Mouse (Mus musculus) forebrain, postnatal 0 days (tissue): ENCODE measurements around the gene Mknk1. TPM values are rescaled to one million over a fixed set of nuclear protein-coding genes. Genes with fewer than 3 reads are reported as not detected.

Source experiments
- ATAC-seq: fragments of 200-750 bp; cut with Nextera tagmentation; 2 replicates; pipeline ENCODE4 v1.8.0; 2017; ENCODE audit warnings: mild to moderate bottlenecking, moderate library complexity
- DNase-seq: peaks from one replicate; pipeline ENCODE4 v3.0.0-alpha.2; 2015
- H3K27ac ChIP-seq: fragments of 300-500 bp; sonication (generic); 2 replicates; pipeline ENCODE4 v1.5.1; 2014; ENCODE audit warnings: low read depth, mild to moderate bottlenecking, antibody characterized with exemption, low read length, moderate library complexity, mixed read lengths
- H3K27me3 ChIP-seq: fragments of 300-500 bp; sonication (generic); 2 replicates; pipeline ENCODE4 v1.6.1; 2014; ENCODE audit warnings: mild to moderate bottlenecking, low read length, mixed read lengths; ENCODE audit not compliant: insufficient read depth
- H3K36me3 ChIP-seq: fragments of 300-500 bp; sonication (generic); 2 replicates; pipeline ENCODE4 v1.6.1; 2014; ENCODE audit warnings: mild to moderate bottlenecking, moderate library complexity; ENCODE audit not compliant: insufficient read depth
- H3K4me1 ChIP-seq: fragments of 300-500 bp; sonication (generic); 2 replicates; pipeline ENCODE4 v1.6.1; 2014; ENCODE audit warnings: antibody characterized with exemption; ENCODE audit not compliant: insufficient read depth
- H3K4me2 ChIP-seq: fragments of 300-500 bp; sonication (generic); 2 replicates; pipeline ENCODE4 v1.6.1; 2014; ENCODE audit warnings: low read depth, mild to moderate bottlenecking, moderate library complexity
- H3K4me3 ChIP-seq: fragments of 300-500 bp; sonication (generic); 2 replicates; pipeline ENCODE4 v1.5.1; 2014; ENCODE audit warnings: low read depth, low read length, mixed read lengths
- H3K9ac ChIP-seq: fragments of 300-500 bp; sonication (generic); 2 replicates; pipeline ENCODE4 v1.6.1; 2014; ENCODE audit warnings: mild to moderate bottlenecking
- H3K9me3 ChIP-seq: fragments of 300-500 bp; sonication (generic); 2 replicates; pipeline ENCODE4 v1.6.1; 2016; ENCODE audit warnings: low read length
- CTCF ChIP-seq: sonication (generic); IDR thresholded peaks from 2 replicates; pipeline ENCODE4 v1.5.1; 2016; ENCODE audit warnings: antibody characterized with exemption, control low read depth, low read depth
- WGBS: fragments of 180-500 bp; shearing (Covaris S2); extraction: QIAGEN DNeasy Blood & Tissue Kit; methylation state at CpG from one replicate; pipeline ENCODE4 v1.1.7; 2014; 5-methylcytosine and 5-hydroxymethylcytosine counted together
- polyA plus RNA-seq: library from polyadenylated mRNA; unstranded; fragments of >200 nt; fragmentation: Nextera tagmentation; extraction: Ambion mirVana; gene quantifications from 2 replicates; pipeline ENCODE4 v1.2.1, GENCODE M21; 2015
- total RNA-seq: library from RNA; depleted of rRNA; stranded (reverse); fragments of >200 nt; gene quantifications from 2 replicates; pipeline ENCODE4 v1.2.3, GENCODE M21; 2014

Gene Mknk1
- total and polyA plus RNA-seq, 2 experiments from 2014 or later = 18.9 to 22.8 TPM

DNA sequence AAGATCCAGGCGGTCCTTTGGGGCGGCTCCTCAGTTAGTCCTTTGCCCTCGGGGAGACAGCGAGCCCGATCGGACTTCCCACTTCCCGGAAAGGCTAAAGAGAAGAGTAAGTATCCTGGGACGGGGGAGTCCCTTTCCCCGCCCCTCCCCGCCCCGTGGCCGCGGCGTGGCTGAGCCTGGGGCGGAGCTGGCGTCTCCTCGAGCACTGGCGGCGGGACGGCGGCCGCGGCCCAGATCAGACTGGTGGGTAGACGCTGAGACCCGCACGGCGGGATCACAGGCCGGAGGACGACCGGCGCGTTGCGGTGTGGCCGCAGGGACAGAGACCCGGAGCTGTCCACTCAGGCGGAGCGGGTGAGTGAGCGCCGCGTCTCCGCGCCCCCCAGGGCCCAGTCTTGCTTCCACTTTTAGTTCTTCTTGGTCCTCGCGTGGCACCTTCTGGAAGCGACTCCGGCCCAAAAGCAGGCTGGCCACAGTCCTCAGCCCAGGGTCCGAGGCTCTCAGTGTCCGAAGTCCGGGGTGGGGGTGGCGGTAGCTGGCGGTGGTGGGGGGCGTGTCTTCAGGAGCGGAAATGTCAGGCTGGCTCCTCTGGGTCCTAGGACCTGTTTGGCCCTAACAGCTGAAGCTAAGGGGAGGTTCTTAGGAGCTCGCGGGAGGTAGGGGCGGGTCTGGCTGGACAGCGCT is 11.0 kb upstream of the Mknk1 start, which contains the start of gene Mob3c:
Gene Mob3c (plus strand): TSS at position 205 of the 684 bp plus-strand sequence.
- no peak for TF ChIP-seq CTCF
- Histone ChIP-seq H3K4me3 (peak within 1 kb of the TSS; percentile 68), H3K4me2 (peak within 1 kb of the TSS; percentile 73), H3K27ac (peak within 1 kb of the TSS; percentile 36; the same call in 1 of the 2 replicates), H3K27me3 (no peaks in the 10 kb centered on the region), H3K9me3 (no peaks in the 10 kb centered on the region), H3K4me1 (peaks cover 7% of the 10 kb centered on the region), H3K9ac (peak within 1 kb of the TSS; percentile 58), H3K36me3 (0 out of 2 replicates have a peak, but pooled peaks cover 3% of the 10 kb centered on the region)
- ATAC-seq (peak; percentile 89), DNase-seq (peak; percentile 56)
- WGBS = 2% methylated on average over 57 of the region's 57 CpGs

- DNase-seq = no peak
- Histone ChIP-seq H3K36me3 (peaks cover 3% of the 10 kb centered on the region; the same call in 1 of the 2 replicates), H3K27me3 (no peaks in the 10 kb centered on the region), H3K9me3 (no peaks in the 10 kb centered on the region), H3K4me2 (peak overlapping the region; percentile 73), H3K4me3 (peak overlapping the region; percentile 68), H3K9ac (peak overlapping the region; percentile 58), H3K4me1 (peaks cover 7% of the 10 kb centered on the region), H3K27ac (no peak overlapping the region)
- WGBS = 5% methylated on average over 8 of the region's 8 CpGs
- no peak for TF ChIP-seq CTCF
- ATAC-seq = peak; percentile 21
Measured at GRCm38 (mm10) chr4:115828572-115828902, 10.5 kb upstream of the Mknk1 start.

- no peak for TF ChIP-seq CTCF
- peaks cover 7% of the 10 kb centered on the region for H3K4me1 ChIP-seq
- no peak overlapping the region for H3K27ac ChIP-seq
- no peak overlapping the region for H3K4me2 ChIP-seq
- 82% methylated on average over 5 of the region's 5 CpGs for WGBS
- no peak overlapping the region for H3K4me3 ChIP-seq
- DNase-seq (no peak), ATAC-seq (no peak)
- H3K9me3 ChIP-seq = no peaks in the 10 kb centered on the region
- H3K9ac ChIP-seq = no peak overlapping the region
- peaks cover 3% of the 10 kb centered on the region for H3K36me3 ChIP-seq
- no peaks in the 10 kb centered on the region for H3K27me3 ChIP-seq
Measured at GRCm38 (mm10) chr4:115830491-115830890, 8.5 kb upstream of the Mknk1 start.

DNA sequence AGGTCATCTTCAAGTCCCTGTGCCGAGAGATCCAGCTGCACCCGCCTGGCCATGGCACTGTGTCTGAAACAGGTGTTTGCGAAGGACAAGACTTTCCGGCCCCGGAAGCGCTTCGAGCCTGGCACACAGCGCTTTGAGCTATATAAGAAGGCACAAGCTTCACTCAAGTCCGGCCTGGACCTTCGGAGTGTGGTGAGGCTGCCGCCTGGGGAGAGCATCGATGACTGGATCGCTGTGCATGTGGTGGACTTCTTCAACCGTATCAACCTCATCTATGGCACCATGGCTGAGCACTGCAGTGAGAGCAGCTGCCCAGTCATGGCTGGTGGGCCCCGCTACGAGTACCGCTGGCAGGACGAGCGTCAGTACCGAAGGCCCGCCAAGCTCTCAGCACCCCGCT is 7.8 kb upstream of the Mknk1 start:
- no peaks in the 10 kb centered on the region for H3K27me3 ChIP-seq
- 94% methylated on average over 22 of the region's 22 CpGs for WGBS
- H3K36me3 ChIP-seq = peaks cover 3% of the 10 kb centered on the region
- no peak overlapping the region for H3K9ac ChIP-seq
- ATAC-seq (no peak), DNase-seq (no peak)
- H3K4me1 ChIP-seq = peaks cover 7% of the 10 kb centered on the region
- no peaks in the 10 kb centered on the region for H3K9me3 ChIP-seq
- TF ChIP-seq CTCF = no peak
- no peak overlapping the region for H3K27ac ChIP-seq
- H3K4me2 ChIP-seq = no peak overlapping the region
- H3K4me3 ChIP-seq = no peak overlapping the region

- H3K4me2 ChIP-seq = no peak overlapping the region
- no peak overlapping the region for H3K27ac ChIP-seq
- H3K4me3 ChIP-seq = no peak overlapping the region
- H3K9me3 ChIP-seq = no peaks in the 10 kb centered on the region
- no peak overlapping the region for H3K9ac ChIP-seq
- no peak for ATAC-seq
- H3K27me3 ChIP-seq = no peaks in the 10 kb centered on the region
- peaks cover 7% of the 10 kb centered on the region for H3K4me1 ChIP-seq
- TF ChIP-seq CTCF = no peak
- peaks cover 3% of the 10 kb centered on the region for H3K36me3 ChIP-seq
- no peak for DNase-seq
- WGBS = 53% methylated on average over 2 of the region's 2 CpGs
Measured at GRCm38 (mm10) chr4:115832040-115832439, 7.0 kb upstream of the Mknk1 start.

DNA sequence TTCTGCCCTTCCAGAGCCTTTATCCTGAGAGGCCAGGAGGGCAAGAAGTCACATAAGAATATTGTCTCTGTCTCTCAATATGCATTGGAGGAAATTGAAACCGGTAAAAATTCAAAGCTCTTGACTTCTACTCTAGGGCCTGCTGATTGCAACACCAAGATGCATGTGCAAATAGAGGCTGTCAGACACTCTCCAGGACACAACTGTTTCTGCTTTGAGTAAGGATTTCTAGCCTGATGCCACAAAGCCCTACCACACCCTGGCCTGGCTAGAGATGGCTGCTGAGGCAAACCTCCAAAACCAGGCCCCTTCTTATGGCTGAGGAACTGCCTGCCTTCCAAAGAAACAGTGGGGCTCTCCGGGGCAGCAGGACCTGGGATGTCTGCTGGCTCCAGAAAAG is 3.4 kb upstream of the Mknk1 start:
- no peak for TF ChIP-seq CTCF
- H3K27ac ChIP-seq = no peak overlapping the region
- DNase-seq (no peak), ATAC-seq (no peak)
- no peak overlapping the region for H3K9ac ChIP-seq
- H3K27me3 ChIP-seq = no peaks in the 10 kb centered on the region
- H3K9me3 ChIP-seq = no peaks in the 10 kb centered on the region
- 77% methylated on average over 2 of the region's 2 CpGs for WGBS
- H3K36me3 ChIP-seq = no peaks in the 10 kb centered on the region; the same call in none of the 2 replicates
- H3K4me2 ChIP-seq = no peak overlapping the region
- H3K4me3 ChIP-seq = no peak overlapping the region
- H3K4me1 ChIP-seq = 0 out of 2 replicates have a peak, but pooled peaks cover 7% of the 10 kb centered on the region

DNA sequence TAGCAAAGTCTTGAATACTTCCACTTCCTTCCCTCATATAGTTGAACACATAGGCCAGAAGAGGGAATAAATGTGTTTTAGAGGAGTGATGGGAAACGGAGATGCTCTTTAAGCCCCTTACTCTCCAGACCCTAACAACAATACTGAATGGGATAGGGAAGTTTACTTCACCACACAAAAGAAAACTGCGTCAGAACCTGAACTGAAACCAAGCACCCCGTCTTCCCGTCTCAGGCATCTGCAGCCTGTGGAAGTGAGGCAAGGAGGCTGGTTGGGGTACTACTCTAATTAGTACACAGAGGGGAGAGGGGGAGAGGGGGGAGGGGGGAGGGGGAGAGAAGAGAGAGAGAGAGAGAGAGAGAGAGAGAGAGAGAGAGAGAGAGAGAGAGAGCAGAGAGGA is 802 bp upstream of the Mknk1 start:
- H3K4me1 ChIP-seq = 0 out of 2 replicates have a peak, but pooled peaks cover 7% of the 10 kb centered on the region
- ATAC-seq = no peak
- no peak overlapping the region for H3K27ac ChIP-seq
- TF ChIP-seq CTCF = no peak
- WGBS = 58% methylated on average over 4 of the region's 4 CpGs
- no peak overlapping the region for H3K9ac ChIP-seq
- no peaks in the 10 kb centered on the region for H3K9me3 ChIP-seq
- no peak overlapping the region for H3K4me3 ChIP-seq
- no peaks in the 10 kb centered on the region; the same call in none of the 2 replicates for H3K36me3 ChIP-seq
- no peak for DNase-seq
- no peaks in the 10 kb centered on the region for H3K27me3 ChIP-seq
- H3K4me2 ChIP-seq = peak overlapping the region; percentile 71; the same call in 1 of the 2 replicates
